In genomic region chr5:75046681-75047321, GRCm38 (mm10) we compare ENCODE assay signal across 8 mouse cellular contexts. TPM values are rescaled to one million over a fixed set of nuclear protein-coding genes. Genes with fewer than 3 reads are reported as not detected.
DNase-seq lines count a peak whose midpoint lies in the region; ATAC-seq and TF ChIP-seq lines count a peak whose summit lies in the region.
"Had no signal": no experiment of that assay in that cellular context is flagged by ENCODE, and none has a peak within 500 bp of the region (broad histone marks: within the 10 kb centered on the region; RNA-seq: fewer than 3 reads in every experiment).

No protein-coding gene starts in this region.

- H3K27ac ChIP-seq in small intestine, adult 2 months (ENCODE audit: insufficient read depth, low read depth, low read length): no peak overlapping the region
- H3K27ac ChIP-seq: neural tube, embryonic 12.5 days had no signal

- H3K4me1 ChIP-seq in small intestine, adult 2 months (ENCODE audit: control insufficient read depth, insufficient read depth, insufficient read length, low read length): peaks cover 8% of the 10 kb centered on the region; the same call in 1 of the 2 replicates

- no peak for TF ChIP-seq CTCF in small intestine, adult 2 months (IDR thresholded peaks at IDR 0.05; ENCODE audit: extremely low read depth, insufficient read length, insufficient replicate concordance, low read depth, low read length)

- H3K4me3 ChIP-seq in small intestine, adult 2 months (ENCODE audit: low read depth, low read length): peak overlapping the region; percentile 29; the same call in 1 of the 2 replicates
- H3K4me3 ChIP-seq: neural tube, embryonic 12.5 days had no signal

- TF ChIP-seq POLR2A in small intestine, adult 2 months (IDR thresholded peaks at IDR 0.05; ENCODE audit: low read depth, low read length): no peak

- H3K36me3 ChIP-seq in small intestine, adult 2 months (ENCODE audit: control insufficient read depth, insufficient read depth, low read length): no peaks in the 10 kb centered on the region
- H3K36me3 ChIP-seq: neural tube, embryonic 12.5 days had no signal

- DNase-seq in urinary bladder, postnatal 25 days (ENCODE audit: low spot score): peak; percentile 45
- DNase-seq in urinary bladder, adult 2 months (ENCODE audit: low spot score): no peak
- peak; percentile 51 for DNase-seq in gastrocnemius, adult 18-20 months (ENCODE audit: low spot score)
- DNase-seq in kidney, adult 8-10 months: peak; percentile 35
- no peak for DNase-seq in thymus, postnatal 0 days (ENCODE audit: low spot score)

- WGBS in small intestine, adult 2 months: 26% methylated on average over 15 of the region's 15 CpGs

- H3K27me3 ChIP-seq in small intestine, adult 2 months (ENCODE audit: control insufficient read depth, insufficient read depth, low read length): no peaks in the 10 kb centered on the region
- H3K27me3 ChIP-seq: neural tube, embryonic 12.5 days had no signal

- ATAC-seq in megakaryocyte-erythroid progenitor cell, adult 5-6 weeks (replicated peaks; ENCODE audit: low FRiP score, low TSS enrichment, poor library complexity, severe bottlenecking): no peak

RNA-seq across cellular contexts. Expression of gene Chic2, which starts 2.2 kb away (rescaled TPM):
- 29.9 and 33.8 TPM in 2 replicates for polyA plus RNA-seq in urinary bladder, adult 2 months (2012; rRNA removed)
- 10 to 100 TPM; 10.3 to 12.3 TPM for total RNA-seq in gastrocnemius, adult 18-20 months (2021)
- polyA plus RNA-seq in small intestine, adult 2 months (2012; rRNA removed): 0.80 and 1.8 TPM in 2 replicates
- 7.5 and 12.5 TPM in 2 replicates for total RNA-seq in megakaryocyte-erythroid progenitor cell, adult 5-6 weeks (2014; fragmentation: Nextera tagmentation)
- total RNA-seq in megakaryocyte-erythroid progenitor cell, adult 5-6 weeks (2017): 19.4 and 41.6 TPM in 2 replicates
- polyA plus RNA-seq in thymus, postnatal 0 days (2015; fragmentation: Nextera tagmentation; extraction: Ambion mirVana): 62.4 and 65.0 TPM in 2 replicates

RNA-seq across cellular contexts. Expression of gene Gsx2, which starts 28.6 kb away (rescaled TPM):
- not detected in 2 replicates for polyA plus RNA-seq in urinary bladder, adult 2 months (2012; rRNA removed)
- total RNA-seq in gastrocnemius, adult 18-20 months (2021): not detected
- polyA plus RNA-seq in small intestine, adult 2 months (2012; rRNA removed): not detected in 2 replicates
- total RNA-seq in megakaryocyte-erythroid progenitor cell, adult 5-6 weeks (2014; fragmentation: Nextera tagmentation): not detected in 2 replicates
- total RNA-seq in megakaryocyte-erythroid progenitor cell, adult 5-6 weeks (2017): not detected in 2 replicates
- polyA plus RNA-seq in thymus, postnatal 0 days (2015; fragmentation: Nextera tagmentation; extraction: Ambion mirVana): not detected in 2 replicates

Comparison
In these comparisons a context has a peak if more than half of its experiments do, and no peak if none do; other contexts are left out.
1. DNase-seq: peak in urinary bladder, postnatal 25 days (single experiment), gastrocnemius, adult 18-20 months (single experiment) and kidney, adult 8-10 months (2 of 2); none in urinary bladder, adult 2 months (single experiment) and thymus, postnatal 0 days (single experiment).
2. RNA of gene Chic2, which starts 2.2 kb away (polyA plus RNA-seq): 62.4 to 65.0 TPM in thymus, postnatal 0 days and 29.9 to 33.8 TPM in urinary bladder, adult 2 months; 0.80 to 1.8 TPM in small intestine, adult 2 months; every median in the first group is over 10 times any median in the second.